Mouse (Mus musculus) c-Kit-positive CD71-positive TER-119-positive erythroid progenitor cells, embryonic 14.5 days (primary cell): ENCODE measurements around the gene Sos1.
A peak's percentile ranks its signal among the peaks of the same experiment; 100 is the strongest.
"Not testable (repeated sequence)": the region's sequence is repeated elsewhere in the genome, so short reads cannot be mapped to it uniquely, and the experiment has no call there.

ENCODE experiments used
- DNase-seq: peaks from one replicate; pipeline ENCODE4 v3.0.0-alpha.2; 2013; ENCODE audit warnings: low spot score

The Sos1 gene

DNA sequence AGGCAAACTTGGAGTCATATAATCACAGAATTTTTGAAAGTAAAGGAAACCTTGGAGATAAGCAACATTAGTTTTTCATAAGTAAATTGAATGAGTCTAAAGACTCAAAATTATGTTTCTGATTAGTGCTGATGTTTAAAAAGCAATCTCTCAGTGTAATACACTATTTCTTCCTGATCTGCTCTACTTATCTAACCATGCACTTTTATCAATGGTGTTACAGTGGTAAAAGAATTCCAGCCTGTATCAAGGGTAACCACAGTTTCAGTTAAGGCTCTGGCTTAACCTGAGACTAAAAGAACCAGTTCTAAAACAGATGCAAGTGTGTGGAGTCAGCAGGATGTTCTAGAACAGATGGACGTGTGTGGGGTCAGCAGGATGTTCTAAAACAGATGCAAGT is 59.3 kb downstream of the Sos1 start:
- no peak for DNase-seq

DNA sequence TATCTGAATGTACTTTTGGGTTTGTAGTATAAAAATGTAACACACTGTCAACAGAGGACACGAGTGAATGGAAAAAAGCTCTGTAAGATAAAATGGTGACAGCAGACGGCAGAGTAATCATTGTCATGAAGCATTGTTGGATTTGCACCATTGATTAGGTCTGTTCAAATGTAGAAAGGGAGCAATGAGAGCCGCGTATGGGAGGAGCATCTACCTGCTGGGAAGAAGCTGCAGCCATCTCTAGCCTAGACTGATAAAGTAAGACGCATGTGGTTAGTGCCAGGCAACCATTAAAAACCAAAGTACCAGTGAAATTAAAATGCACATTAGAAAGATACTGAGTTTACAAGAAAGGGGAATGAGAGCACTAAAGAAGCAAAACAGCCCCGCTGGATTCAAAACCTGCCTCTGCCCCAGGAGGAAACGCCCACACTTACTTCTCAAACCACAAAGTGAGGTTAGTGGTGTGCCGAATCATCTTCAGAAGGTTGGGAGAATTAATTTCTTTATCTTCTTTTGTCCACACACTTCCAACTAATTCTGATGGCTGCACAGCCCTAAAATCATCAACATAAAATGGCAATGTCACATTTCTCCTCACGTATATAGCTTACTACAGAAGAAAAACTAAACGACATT is 61.6 kb downstream of the Sos1 start:
- DNase-seq: no peak

DNA sequence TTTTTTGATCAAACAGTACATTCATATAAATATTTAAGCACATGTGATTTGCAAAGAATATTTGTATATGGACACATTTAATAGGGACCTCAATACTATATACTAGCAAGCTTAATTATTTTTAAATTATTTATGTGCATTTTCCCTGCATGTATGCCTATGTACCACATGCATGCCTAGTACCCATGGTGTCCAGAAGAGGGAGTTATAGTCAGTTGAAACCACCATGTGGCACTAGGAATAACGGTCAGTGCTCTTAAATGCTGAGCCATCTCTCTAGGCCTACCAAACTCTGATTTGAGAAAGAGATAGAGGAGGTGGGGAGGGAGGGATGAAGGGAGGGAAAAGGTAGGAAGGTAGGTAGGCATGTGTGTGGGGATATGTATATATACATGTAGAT is 69.1 kb downstream of the Sos1 start:
- no peak for DNase-seq

DNA sequence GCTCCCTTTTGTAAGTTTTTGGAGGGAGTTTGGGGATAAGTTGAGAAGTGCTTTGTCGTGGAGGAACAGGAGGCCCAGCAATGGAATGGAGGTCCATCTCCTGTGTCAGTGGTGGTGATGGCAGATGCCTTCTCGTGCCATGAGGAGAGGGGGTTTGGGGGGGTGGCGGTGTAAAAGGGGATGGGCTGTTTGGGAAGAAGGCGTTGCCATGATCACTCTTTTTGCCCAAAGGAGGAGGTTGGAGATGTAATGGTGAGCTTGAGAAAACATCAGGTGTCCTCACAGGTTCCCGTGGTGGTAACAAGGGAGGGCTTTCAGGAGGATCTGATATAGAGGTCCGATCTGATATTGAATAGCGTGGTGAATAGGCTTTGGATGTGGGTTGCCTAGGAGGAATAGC is 82.0 kb downstream of the Sos1 start:
- no peak for DNase-seq

DNA sequence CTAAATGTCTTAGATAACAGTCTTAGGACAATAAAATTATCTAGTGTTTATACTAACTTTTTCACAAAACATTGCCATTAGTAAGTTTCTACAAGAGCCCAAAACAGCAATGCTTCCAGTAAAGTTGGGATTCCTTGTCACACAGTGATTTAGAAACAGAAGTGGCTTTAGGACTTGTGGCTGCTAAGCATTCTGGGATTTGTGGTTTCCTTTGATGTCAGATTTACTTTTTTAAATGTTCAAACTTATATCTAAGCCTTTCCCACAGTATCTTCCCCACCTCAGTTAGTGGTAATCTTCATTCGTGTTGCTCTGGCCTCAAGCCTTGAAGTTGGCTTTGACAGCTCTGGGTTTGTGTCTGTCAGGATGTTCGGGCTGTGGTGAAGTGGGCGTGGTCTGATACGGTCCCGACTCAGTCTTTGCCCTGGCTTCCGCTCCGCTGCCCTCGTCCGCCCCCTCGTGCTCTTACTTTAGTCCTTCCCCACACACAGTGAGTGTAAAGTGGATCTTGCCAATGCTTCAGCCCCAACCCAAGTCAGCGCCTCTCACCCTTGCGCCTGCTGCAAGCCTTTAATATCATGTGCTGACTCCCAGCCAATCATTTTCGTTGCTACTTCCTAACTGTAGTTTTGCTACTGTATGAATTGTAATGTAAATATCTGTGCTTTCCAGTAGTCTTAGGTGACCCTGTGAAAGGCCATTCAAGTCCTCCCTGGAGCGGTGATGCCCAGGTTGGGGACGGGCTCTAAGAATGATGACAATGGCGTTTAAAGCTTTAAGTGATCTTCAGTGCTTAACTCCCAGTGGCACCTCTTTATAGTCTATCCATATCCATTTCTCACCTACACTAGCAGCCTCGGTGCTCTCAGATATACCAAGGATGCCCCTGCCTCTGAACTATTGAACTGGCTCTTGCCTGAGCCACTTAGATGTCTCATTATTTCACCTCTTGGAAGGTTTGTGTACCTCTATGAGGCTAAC is 88.5 kb downstream of the Sos1 start:
- DNase-seq: peak; percentile 30

DNA sequence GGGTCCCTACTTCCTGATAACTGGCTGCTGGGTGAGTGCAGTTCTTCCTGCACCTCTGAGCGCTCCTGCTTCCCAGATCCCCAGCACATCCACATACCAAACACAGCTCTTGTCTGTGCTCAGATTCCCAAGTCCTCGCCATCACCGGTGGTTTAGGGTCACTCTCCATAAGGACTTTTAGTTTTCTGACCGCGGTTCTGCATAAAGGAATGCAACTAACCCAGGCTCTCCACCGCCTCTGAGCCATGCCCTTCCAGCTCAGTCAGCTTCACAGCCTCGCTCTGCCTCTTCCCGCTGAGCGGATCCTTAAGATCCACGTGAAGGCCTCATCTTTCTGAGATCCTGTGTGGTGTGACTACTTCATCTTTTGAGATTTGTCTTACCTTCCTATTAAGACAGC is 90.2 kb downstream of the Sos1 start:
- DNase-seq: no peak

DNA sequence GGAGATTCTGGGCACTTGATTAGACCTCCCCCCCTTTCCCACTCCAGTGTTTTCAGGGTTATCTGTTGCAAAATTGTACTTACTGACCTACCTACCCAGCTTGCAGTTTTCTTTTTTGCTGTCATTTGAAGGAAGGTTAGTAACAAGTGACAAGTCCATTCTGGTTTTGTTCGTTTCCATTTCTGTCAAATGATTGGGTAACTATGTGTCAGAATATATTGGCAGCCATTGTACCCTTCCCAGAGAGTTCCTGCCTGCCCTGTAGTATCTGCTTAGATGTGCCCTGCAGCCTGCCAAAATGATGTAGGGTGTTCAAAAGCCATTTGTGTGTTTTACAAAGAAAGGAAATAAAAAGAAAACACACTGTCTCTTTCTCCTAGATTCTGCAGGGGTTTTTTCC is 94.6 kb downstream of the Sos1 start:
- no peak for DNase-seq

DNA sequence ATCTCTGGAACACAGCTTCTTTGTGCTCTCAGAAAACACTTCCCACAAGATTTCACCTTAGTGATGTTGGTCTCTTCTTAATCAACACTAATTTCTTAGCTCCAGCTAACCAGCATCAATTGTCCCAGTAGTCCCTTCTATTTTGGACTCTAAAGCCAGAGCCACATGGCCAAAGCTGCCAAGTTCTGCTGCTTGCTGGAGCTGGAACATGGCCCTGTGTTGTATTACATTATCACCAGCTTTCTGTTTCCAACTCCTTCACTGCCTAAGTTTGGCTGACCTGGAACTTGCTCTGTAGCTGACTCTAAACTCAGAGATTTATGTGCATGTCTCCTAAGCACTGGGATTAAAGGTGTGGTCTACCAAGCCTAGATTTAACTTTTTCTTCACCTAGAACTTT is 101.9 kb downstream of the Sos1 start:
- DNase-seq: not testable (repeated sequence)

DNA sequence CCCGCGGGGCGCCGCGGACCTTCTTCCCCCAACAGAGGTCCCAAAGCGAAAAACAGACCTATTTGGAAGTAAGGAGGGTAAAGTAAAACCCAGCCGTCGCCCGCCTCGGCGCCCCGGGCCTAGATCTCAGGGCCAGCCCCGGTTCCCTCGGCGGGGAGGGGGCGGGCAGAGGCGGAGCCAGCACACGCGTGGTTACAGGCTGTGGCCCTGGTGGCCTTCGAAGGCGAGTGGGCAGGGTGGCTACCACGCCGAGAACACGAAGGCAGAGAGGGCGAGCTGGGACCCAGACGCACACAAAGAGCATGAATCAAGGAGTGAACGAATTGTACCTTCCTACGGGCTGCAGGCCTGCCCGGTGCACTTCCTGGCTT is 106.5 kb downstream of the Sos1 start:
- no peak for DNase-seq

DNA sequence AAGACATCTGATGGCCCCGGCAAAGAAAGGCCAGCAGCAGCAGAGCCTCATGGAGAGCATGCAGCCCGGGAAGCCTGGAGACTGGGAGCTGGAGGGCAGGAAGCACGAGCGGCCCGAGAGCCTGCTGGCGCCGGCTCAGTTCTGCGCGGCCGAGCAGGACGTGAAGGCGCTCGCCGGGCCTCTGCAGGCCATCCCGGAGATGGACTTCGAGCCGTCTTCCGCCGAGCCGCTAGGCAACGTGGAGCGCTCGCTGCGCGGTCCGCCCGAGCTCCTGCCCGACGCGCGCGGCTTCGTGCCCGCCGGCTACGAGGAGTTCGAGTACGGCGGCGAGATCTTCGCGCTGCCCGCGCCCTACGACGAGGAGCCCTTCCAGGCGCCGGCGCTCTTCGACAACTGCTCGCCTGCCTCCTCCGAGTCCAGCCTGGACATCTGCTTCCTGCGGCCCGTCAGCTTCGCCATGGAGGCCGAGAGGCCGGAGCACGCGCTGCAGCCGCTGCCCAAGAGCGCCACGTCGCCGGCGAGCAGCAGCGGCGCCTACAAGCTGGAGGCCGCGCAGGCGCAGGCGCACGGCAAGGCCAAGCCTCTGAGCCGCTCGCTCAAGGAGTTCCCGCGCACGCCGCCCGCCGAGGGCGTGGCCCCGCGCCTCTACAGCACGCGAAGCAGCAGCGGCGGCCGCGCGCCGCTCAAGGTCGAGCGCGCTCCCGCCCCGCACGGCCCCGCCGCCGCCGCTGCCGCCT is 107.1 kb downstream of the Sos1 start, which contains the start of gene Gm10190:
Gene Gm10190 (minus strand): TSS at position 553 of the 737 bp plus-strand sequence.
- DNase-seq: peak; percentile 59

DNA sequence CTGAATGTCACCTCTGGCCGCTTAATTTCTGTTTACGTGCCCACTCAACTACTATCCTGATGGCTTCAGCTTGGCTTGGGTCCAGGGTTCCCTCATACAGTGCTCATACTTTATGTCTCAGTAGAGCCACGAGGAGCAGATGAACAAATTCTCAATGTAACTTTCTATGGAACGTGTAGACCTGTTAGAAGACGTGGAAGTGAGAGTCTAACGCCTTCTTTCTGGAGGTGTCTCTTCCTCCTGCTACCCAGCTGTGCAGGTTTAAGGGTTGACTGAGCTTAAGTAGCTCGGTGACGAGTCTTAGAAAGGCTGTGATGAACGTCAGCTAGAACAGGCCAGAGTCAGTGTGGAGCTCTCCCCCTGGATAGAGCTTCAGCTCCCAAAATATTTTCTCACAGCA is 111.6 kb downstream of the Sos1 start:
- no peak for DNase-seq

DNA sequence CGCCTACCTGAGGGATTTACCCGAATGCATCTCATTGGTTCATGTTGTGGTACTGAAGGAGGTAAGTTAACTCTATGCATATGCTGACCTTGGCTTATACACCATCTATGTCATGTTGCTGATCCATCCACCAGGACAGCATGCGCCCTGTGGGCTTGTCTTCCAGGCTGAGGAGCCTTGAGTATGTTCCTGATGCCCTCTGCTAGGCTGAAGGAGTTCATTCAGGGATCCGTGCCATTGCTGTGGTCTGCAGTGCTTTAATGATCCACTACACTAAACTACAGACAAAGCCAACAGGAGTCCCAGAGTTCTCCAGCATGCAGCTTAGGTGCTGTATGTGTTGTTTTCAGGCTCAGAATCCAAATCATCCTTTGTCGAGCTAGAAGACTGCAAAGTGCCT is 113.0 kb downstream of the Sos1 start:
- DNase-seq: no peak

DNA sequence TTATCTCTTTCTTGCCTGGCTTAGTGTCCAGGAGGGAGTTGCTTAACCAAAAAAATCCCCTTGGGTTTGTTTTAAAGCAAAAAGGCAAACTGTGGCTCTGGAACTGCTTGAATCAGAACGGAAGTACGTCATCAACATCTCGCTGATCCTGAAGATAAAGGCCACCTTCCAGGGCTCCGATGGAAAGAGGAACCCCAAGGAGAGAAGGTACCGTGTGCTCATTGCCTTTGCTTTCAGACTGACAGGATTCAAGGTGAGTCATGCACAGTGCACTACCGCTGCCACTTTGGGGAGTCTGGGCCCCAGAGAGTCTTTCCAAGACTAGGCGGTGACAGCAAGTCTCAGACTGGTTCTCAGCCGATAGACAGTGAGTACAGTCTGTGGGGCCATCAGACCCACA is 120.0 kb downstream of the Sos1 start:
- DNase-seq: no peak

DNA sequence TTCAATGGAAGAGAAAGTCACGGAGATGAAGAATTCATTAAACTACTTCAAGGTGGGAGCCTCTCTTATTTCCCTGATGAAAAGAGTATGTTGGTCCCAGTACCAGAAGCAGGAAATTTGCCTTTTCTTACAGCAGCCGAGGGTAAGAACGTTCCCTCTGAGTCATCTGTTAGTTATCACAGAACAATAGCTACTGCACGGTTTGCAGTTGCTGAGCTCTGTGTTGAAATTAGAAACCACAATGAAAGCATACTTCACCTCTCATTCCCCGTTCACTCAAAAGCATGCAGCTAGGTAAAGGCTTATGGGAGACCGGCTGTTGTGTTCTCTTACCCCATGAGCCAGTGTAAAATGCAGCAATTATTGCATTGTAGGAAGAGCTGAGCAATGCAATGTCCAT is 133.0 kb downstream of the Sos1 start:
- DNase-seq: no peak

DNA sequence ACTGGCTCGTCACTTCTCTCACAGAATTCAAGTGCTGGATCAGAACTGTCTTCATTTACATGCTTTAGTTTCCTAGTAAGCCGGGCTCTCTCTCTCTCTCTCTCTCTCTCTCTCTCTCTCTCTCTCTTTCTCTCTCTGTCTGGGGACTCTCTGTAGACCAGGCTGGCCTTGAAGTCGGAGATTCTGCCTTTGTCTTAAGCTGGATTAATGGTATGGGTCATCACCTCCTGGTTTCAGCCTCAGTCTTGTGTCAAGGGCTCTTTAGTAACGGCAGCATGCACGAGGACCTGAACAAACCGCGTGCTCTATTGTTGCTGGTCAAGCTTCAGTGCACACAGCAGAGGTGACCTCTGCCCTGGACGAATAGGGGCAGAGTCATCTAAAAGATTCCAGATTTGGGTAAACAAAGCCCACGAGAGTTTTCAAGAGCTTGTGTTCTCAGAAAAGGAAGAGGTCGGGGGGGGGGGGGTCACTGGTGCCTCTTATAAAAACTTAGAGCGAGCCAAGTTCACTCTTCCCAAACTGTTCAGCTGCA is 133.6 kb downstream of the Sos1 start:
- DNase-seq: no peak

DNA sequence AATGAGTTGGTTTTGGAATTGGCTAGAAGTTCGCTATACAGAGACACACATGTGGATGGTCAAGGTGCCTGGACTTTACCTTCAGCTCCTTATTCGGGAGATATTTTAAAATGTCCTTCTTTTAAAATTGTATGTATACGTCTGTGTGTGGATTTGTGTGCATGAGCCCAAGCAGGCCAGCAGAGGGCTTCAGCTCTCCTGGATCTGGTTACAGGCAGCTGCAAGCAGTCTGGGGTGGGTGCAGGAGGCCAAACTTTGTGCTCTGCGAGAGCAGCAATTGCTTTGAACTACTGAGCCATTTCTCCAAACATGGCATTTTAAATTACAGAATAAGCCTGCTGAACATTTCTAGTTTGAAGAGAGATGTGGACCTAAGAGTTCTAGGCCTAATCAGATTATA is 135.0 kb downstream of the Sos1 start:
- no peak for DNase-seq
